Mouse (Mus musculus) liver, embryonic 14.5 days (tissue): ENCODE measurements around the gene Ccdc177.

Experiments used
- CTCF ChIP-seq: IDR thresholded peaks from 2 replicates; pipeline ENCODE4 v1.5.1; 2016; ENCODE audit warnings: antibody characterized with exemption, low read depth, control low read depth
- EP300 ChIP-seq: IDR thresholded peaks from 2 replicates; pipeline ENCODE4 v1.6.1; 2016; ENCODE audit warnings: antibody characterized with exemption, low read depth

GRCm38 (mm10) chr12:80721458-80721857 is 39.0 kb downstream of the Ccdc177 start:
- no peak for TF ChIP-seq EP300
- TF ChIP-seq CTCF = no peak
